Mouse (Mus musculus) adrenal gland, adult 2 months (tissue): Measurements from ENCODE around the gene Mad1l1. TPM values are rescaled to one million over a fixed set of nuclear protein-coding genes. Genes with fewer than 3 reads are reported as not detected.

Experiments
- DNase-seq: peaks from one replicate; pipeline ENCODE4 v3.0.0; 2021
- polyA plus RNA-seq: library from polyadenylated mRNA; depleted of rRNA; stranded (reverse); fragments of >200 nt; gene quantifications from 2 replicates; pipeline ENCODE4 v1.2.3, GENCODE M21; 2012
- total RNA-seq, 2 experiments: library from RNA; stranded (reverse); gene quantifications; 2 replicates each; pipeline ENCODE4 v1.2.3; 2021

Mad1l1 gene
- total and polyA plus RNA-seq, 3 experiments = 12.4 to 21.0 (median 20.5) TPM

- DNase-seq = no peak
These were observed 187.3 kb downstream of the Mad1l1 start for GRCm38 (mm10) chr5:140134021-140134420.

GRCm38 (mm10) chr5:140128414-140128981 lies 192.9 kb downstream of the Mad1l1 start:
- DNase-seq = no peak

GRCm38 (mm10) chr5:140127981-140128380 lies 193.4 kb downstream of the Mad1l1 start:
- no peak for DNase-seq

GRCm38 (mm10) chr5:140124626-140125025 lies 196.7 kb downstream of the Mad1l1 start:
- DNase-seq = no peak

GRCm38 (mm10) chr5:140123640-140124366 lies 197.5 kb downstream of the Mad1l1 start:
- DNase-seq = no peak

GRCm38 (mm10) chr5:140123194-140123593 lies 198.2 kb downstream of the Mad1l1 start:
- no peak for DNase-seq

GRCm38 (mm10) chr5:140121966-140122365 lies 199.4 kb downstream of the Mad1l1 start:
- DNase-seq = no peak

GRCm38 (mm10) chr5:140118921-140119320 lies 202.4 kb downstream of the Mad1l1 start:
- DNase-seq = no peak

GRCm38 (mm10) chr5:140117968-140118367 lies 203.4 kb downstream of the Mad1l1 start:
- no peak for DNase-seq

- DNase-seq = peak; percentile 82
These were observed 205.7 kb downstream of the Mad1l1 start for GRCm38 (mm10) chr5:140115434-140116271.

- no peak for DNase-seq
These were observed 206.8 kb downstream of the Mad1l1 start for GRCm38 (mm10) chr5:140114512-140115060.

- no peak for DNase-seq
These were observed 208.1 kb downstream of the Mad1l1 start for GRCm38 (mm10) chr5:140113281-140113680.

GRCm38 (mm10) chr5:140110024-140110423 lies 211.3 kb downstream of the Mad1l1 start:
- DNase-seq = no peak

GRCm38 (mm10) chr5:140107907-140108306 lies 213.4 kb downstream of the Mad1l1 start:
- DNase-seq = no peak

- DNase-seq = no peak
These were observed 215.3 kb downstream of the Mad1l1 start for GRCm38 (mm10) chr5:140106051-140106450.

GRCm38 (mm10) chr5:140104891-140105290 lies 216.5 kb downstream of the Mad1l1 start:
- DNase-seq = no peak

- DNase-seq = no peak
These were observed 218.6 kb downstream of the Mad1l1 start for GRCm38 (mm10) chr5:140102731-140103130.

GRCm38 (mm10) chr5:140101409-140102009 lies 219.8 kb downstream of the Mad1l1 start:
- DNase-seq = no peak

- DNase-seq = no peak
These were observed 222.6 kb downstream of the Mad1l1 start for GRCm38 (mm10) chr5:140098711-140099110.

- DNase-seq = no peak
These were observed 226.1 kb downstream of the Mad1l1 start for GRCm38 (mm10) chr5:140095203-140095602.

- DNase-seq = no peak
These were observed 227.9 kb downstream of the Mad1l1 start for GRCm38 (mm10) chr5:140093489-140093888.

GRCm38 (mm10) chr5:140091601-140092000 lies 229.8 kb downstream of the Mad1l1 start:
- DNase-seq = no peak
